Mouse (Mus musculus): ENCODE results near the gene Ccn1. TPM values are rescaled to one million over a fixed set of nuclear protein-coding genes. Genes with fewer than 3 reads are reported as not detected.

Ccn1 gene
- polyA plus RNA-seq, 1 experiment from 2014 or later = 16.4 TPM

GRCm38 (mm10) chr3:145623047-145623446 lies 26.7 kb downstream of the Ccn1 start:
- 88% methylated on average over 12 of the region's 12 CpGs for WGBS
- Histone ChIP-seq H3K36me3 (ENCODE audit: control insufficient read depth, insufficient read depth, low read length) (no peaks in the 10 kb centered on the region), H3K4me3 (ENCODE audit: low read depth, low read length) (no peak overlapping the region), H3K27ac (ENCODE audit: low read depth, low read length) (no peak overlapping the region), H3K27me3 (replicated peaks; ENCODE audit: control insufficient read depth, insufficient read depth, low read length) (no peaks in the 10 kb centered on the region), H3K4me2 (no peak overlapping the region), H3K9ac (ENCODE audit: low read depth, low read length) (no peak overlapping the region), H3K9me3 (ENCODE audit: control insufficient read depth, low read length) (no peaks in the 10 kb centered on the region), H3K4me1 (replicated peaks; ENCODE audit: control insufficient read depth, insufficient read depth, low read length) (no peaks in the 10 kb centered on the region)
- no peak for ATAC-seq (replicated peaks; ENCODE audit: low FRiP score)
- DNase-seq (ENCODE audit: low spot score) = no peak

GRCm38 (mm10) chr3:145621209-145621608 lies 28.6 kb downstream of the Ccn1 start:
- no peaks in the 10 kb centered on the region for H3K9me3 ChIP-seq (ENCODE audit: control insufficient read depth, low read length)
- DNase-seq (ENCODE audit: low spot score) (no peak), ATAC-seq (replicated peaks; ENCODE audit: low FRiP score) (no peak)
- 78% methylated on average over 4 of the region's 4 CpGs for WGBS
- H3K4me1 ChIP-seq (replicated peaks; ENCODE audit: control insufficient read depth, insufficient read depth, low read length) = no peaks in the 10 kb centered on the region
- no peak overlapping the region for H3K27ac ChIP-seq (ENCODE audit: low read depth, low read length)
- no peak overlapping the region for H3K9ac ChIP-seq (ENCODE audit: low read depth, low read length)
- no peaks in the 10 kb centered on the region for H3K36me3 ChIP-seq (ENCODE audit: control insufficient read depth, insufficient read depth, low read length)
- no peak overlapping the region for H3K4me2 ChIP-seq
- no peak overlapping the region for H3K4me3 ChIP-seq (ENCODE audit: low read depth, low read length)
- no peaks in the 10 kb centered on the region for H3K27me3 ChIP-seq (replicated peaks; ENCODE audit: control insufficient read depth, insufficient read depth, low read length)

GRCm38 (mm10) chr3:145619621-145620365 lies 30.0 kb downstream of the Ccn1 start:
- no peak overlapping the region for H3K4me2 ChIP-seq
- no peak overlapping the region for H3K4me3 ChIP-seq (ENCODE audit: low read depth, low read length)
- H3K27me3 ChIP-seq (replicated peaks; ENCODE audit: control insufficient read depth, insufficient read depth, low read length) = no peaks in the 10 kb centered on the region; the same call in 1 of the 2 replicates
- no peak overlapping the region for H3K27ac ChIP-seq (ENCODE audit: low read depth, low read length)
- no peak overlapping the region for H3K9ac ChIP-seq (ENCODE audit: low read depth, low read length)
- H3K36me3 ChIP-seq (ENCODE audit: control insufficient read depth, insufficient read depth, low read length) = no peaks in the 10 kb centered on the region
- H3K9me3 ChIP-seq (ENCODE audit: control insufficient read depth, low read length) = no peaks in the 10 kb centered on the region
- ATAC-seq (replicated peaks; ENCODE audit: low FRiP score) = no peak
- WGBS = 89% methylated on average over 17 of the region's 17 CpGs
- DNase-seq (ENCODE audit: low spot score) = no peak
- peaks cover 6% of the 10 kb centered on the region for H3K4me1 ChIP-seq (replicated peaks; ENCODE audit: control insufficient read depth, insufficient read depth, low read length)

- 62% methylated on average over 9 of the region's 9 CpGs for WGBS
- Histone ChIP-seq H3K4me3 (ENCODE audit: low read depth, low read length) (no peak overlapping the region), H3K27me3 (replicated peaks; ENCODE audit: control insufficient read depth, insufficient read depth, low read length) (no peaks in the 10 kb centered on the region; the same call in 1 of the 2 replicates), H3K9ac (ENCODE audit: low read depth, low read length) (no peak overlapping the region), H3K4me1 (replicated peaks; ENCODE audit: control insufficient read depth, insufficient read depth, low read length) (peaks cover 6% of the 10 kb centered on the region), H3K4me2 (no peak overlapping the region), H3K9me3 (ENCODE audit: control insufficient read depth, low read length) (no peaks in the 10 kb centered on the region), H3K27ac (ENCODE audit: low read depth, low read length) (no peak overlapping the region), H3K36me3 (ENCODE audit: control insufficient read depth, insufficient read depth, low read length) (no peaks in the 10 kb centered on the region)
- DNase-seq (ENCODE audit: low spot score) (no peak), ATAC-seq (replicated peaks; ENCODE audit: low FRiP score) (no peak)
Observed at GRCm38 (mm10) chr3:145618299-145618698, 31.5 kb downstream of the Ccn1 start.

GRCm38 (mm10) chr3:145614362-145615115 lies 35.2 kb downstream of the Ccn1 start:
- no peaks in the 10 kb centered on the region for H3K9me3 ChIP-seq (ENCODE audit: control insufficient read depth, low read length)
- ATAC-seq (replicated peaks; ENCODE audit: low FRiP score) (0 out of 2 replicates have a peak, but pooled peaks have one; percentile 22), DNase-seq (ENCODE audit: low spot score) (no peak)
- H3K27me3 ChIP-seq (replicated peaks; ENCODE audit: control insufficient read depth, insufficient read depth, low read length) = no peaks in the 10 kb centered on the region; the same call in 1 of the 2 replicates
- peaks cover 6% of the 10 kb centered on the region for H3K4me1 ChIP-seq (replicated peaks; ENCODE audit: control insufficient read depth, insufficient read depth, low read length)
- 17% methylated on average over 17 of the region's 17 CpGs for WGBS
- H3K4me3 ChIP-seq (ENCODE audit: low read depth, low read length) = no peak overlapping the region
- H3K9ac ChIP-seq (ENCODE audit: low read depth, low read length) = no peak overlapping the region
- H3K27ac ChIP-seq (ENCODE audit: low read depth, low read length) = no peak overlapping the region
- H3K36me3 ChIP-seq (ENCODE audit: control insufficient read depth, insufficient read depth, low read length) = no peaks in the 10 kb centered on the region
- H3K4me2 ChIP-seq = 0 out of 2 replicates have a peak overlapping the region, but pooled peaks have one; percentile 16

GRCm38 (mm10) chr3:145613234-145613633 lies 36.5 kb downstream of the Ccn1 start:
- DNase-seq (ENCODE audit: low spot score) (no peak), ATAC-seq (replicated peaks; ENCODE audit: low FRiP score) (no peak; the same call in 1 of the 2 replicates)
- no peak overlapping the region for H3K27ac ChIP-seq (ENCODE audit: low read depth, low read length)
- no peak overlapping the region for H3K4me3 ChIP-seq (ENCODE audit: low read depth, low read length)
- 70% methylated on average over 4 of the region's 4 CpGs for WGBS
- H3K9me3 ChIP-seq (ENCODE audit: control insufficient read depth, low read length) = no peaks in the 10 kb centered on the region
- H3K4me1 ChIP-seq (replicated peaks; ENCODE audit: control insufficient read depth, insufficient read depth, low read length) = peaks cover 6% of the 10 kb centered on the region
- no peak overlapping the region for H3K4me2 ChIP-seq
- no peaks in the 10 kb centered on the region; the same call in 1 of the 2 replicates for H3K27me3 ChIP-seq (replicated peaks; ENCODE audit: control insufficient read depth, insufficient read depth, low read length)
- no peak overlapping the region for H3K9ac ChIP-seq (ENCODE audit: low read depth, low read length)
- no peaks in the 10 kb centered on the region for H3K36me3 ChIP-seq (ENCODE audit: control insufficient read depth, insufficient read depth, low read length)

GRCm38 (mm10) chr3:145612662-145613061 lies 37.1 kb downstream of the Ccn1 start:
- 30% methylated on average over 4 of the region's 4 CpGs for WGBS

GRCm38 (mm10) chr3:145608320-145608719 lies 41.5 kb downstream of the Ccn1 start:
- Histone ChIP-seq H3K4me2 (no peak overlapping the region), H3K36me3 (ENCODE audit: control insufficient read depth, insufficient read depth, low read length) (peaks cover 11% of the 10 kb centered on the region; the same call in 1 of the 2 replicates), H3K27ac (ENCODE audit: low read depth, low read length) (no peak overlapping the region), H3K9me3 (ENCODE audit: control insufficient read depth, low read length) (no peaks in the 10 kb centered on the region), H3K27me3 (replicated peaks; ENCODE audit: control insufficient read depth, insufficient read depth, low read length) (no peaks in the 10 kb centered on the region), H3K4me1 (replicated peaks; ENCODE audit: control insufficient read depth, insufficient read depth, low read length) (no peaks in the 10 kb centered on the region), H3K9ac (ENCODE audit: low read depth, low read length) (no peak overlapping the region), H3K4me3 (ENCODE audit: low read depth, low read length) (no peak overlapping the region)
- 85% methylated on average over 5 of the region's 5 CpGs for WGBS
- ATAC-seq (replicated peaks; ENCODE audit: low FRiP score) (no peak), DNase-seq (ENCODE audit: low spot score) (no peak)

More at GRCm38 (mm10) chr3:145612662-145613061, 37.1 kb downstream of the Ccn1 start:
- Histone ChIP-seq H3K4me1 (replicated peaks; ENCODE audit: control insufficient read depth, insufficient read depth, low read length) (peaks cover 6% of the 10 kb centered on the region), H3K4me2 (no peak overlapping the region), H3K4me3 (ENCODE audit: low read depth, low read length) (no peak overlapping the region), H3K9ac (ENCODE audit: low read depth, low read length) (no peak overlapping the region), H3K27me3 (replicated peaks; ENCODE audit: control insufficient read depth, insufficient read depth, low read length) (no peaks in the 10 kb centered on the region; the same call in 1 of the 2 replicates), H3K27ac (ENCODE audit: low read depth, low read length) (no peak overlapping the region), H3K36me3 (ENCODE audit: control insufficient read depth, insufficient read depth, low read length) (no peaks in the 10 kb centered on the region), H3K9me3 (ENCODE audit: control insufficient read depth, low read length) (no peaks in the 10 kb centered on the region)
- no peak for DNase-seq (ENCODE audit: low spot score)
- ATAC-seq (replicated peaks; ENCODE audit: low FRiP score) = no peak
